ENCODE assay signal across 18 mouse cellular contexts in genomic region chr19:4140147-4140546, GRCm38 (mm10). TPM values are rescaled to one million over a fixed set of nuclear protein-coding genes. Genes with fewer than 3 reads are reported as not detected.
"Had no signal": no experiment of that assay in that cellular context is flagged by ENCODE, and none has a peak within 500 bp of the region (broad histone marks: within the 10 kb centered on the region; RNA-seq: fewer than 3 reads in every experiment).

No protein-coding gene starts in this region.

- H3K4me1 ChIP-seq: stomach, embryonic 15.5 days had no signal

- H3K9me3 ChIP-seq: neural tube, embryonic 13.5 days; neural tube, embryonic 15.5 days; stomach, embryonic 15.5 days had no signal

- DNase-seq: right cerebral cortex, adult 18-20 months; right cerebral cortex, postnatal 14 days; right cerebral cortex, postnatal 25 days; right cerebral cortex, postnatal 4 days; spleen, adult 18-20 months; thymus, adult 18-20 months; thymus, adult 2 months; thymus, postnatal 14 days; thymus, postnatal 25 days; thymus, postnatal 36 days; thymus, postnatal 4 days had no signal

- H3K27ac ChIP-seq: neural tube, embryonic 13.5 days; neural tube, embryonic 15.5 days; stomach, embryonic 15.5 days; stomach, postnatal 0 days had no signal

- H3K36me3 ChIP-seq: neural tube, embryonic 13.5 days; neural tube, embryonic 15.5 days; stomach, embryonic 15.5 days had no signal

- H3K4me3 ChIP-seq: neural tube, embryonic 13.5 days; neural tube, embryonic 15.5 days; stomach, embryonic 15.5 days had no signal

- H3K4me2 ChIP-seq: neural tube, embryonic 13.5 days; neural tube, embryonic 15.5 days; stomach, embryonic 15.5 days had no signal

- H3K27me3 ChIP-seq: neural tube, embryonic 13.5 days; neural tube, embryonic 15.5 days; stomach, embryonic 15.5 days had no signal

- H3K9ac ChIP-seq: neural tube, embryonic 13.5 days; neural tube, embryonic 15.5 days; stomach, embryonic 15.5 days had no signal

RNA-seq across cellular contexts. Expression of gene Gpr152, which starts 0.6 kb away (rescaled TPM):
- polyA plus RNA-seq: neural tube, embryonic 13.5 days; neural tube, embryonic 14.5 days; neural tube, embryonic 15.5 days; stomach, embryonic 14.5 days; stomach, embryonic 15.5 days; stomach, embryonic 16.5 days; stomach, postnatal 0 days had no signal

RNA-seq across cellular contexts. Expression of gene Cabp4, which starts 3.7 kb away (rescaled TPM):
- polyA plus RNA-seq: stomach, embryonic 14.5 days; stomach, postnatal 0 days had no signal
